Mouse (Mus musculus): ENCODE data around the gene Fars2.

Fars2 gene

GRCm38 (mm10) chr13:36469412-36470125 lies 352.4 kb downstream of the Fars2 start:
- no peak for DNase-seq

- DNase-seq = no peak
Observed at GRCm38 (mm10) chr13:36477648-36478047, 360.4 kb downstream of the Fars2 start.

GRCm38 (mm10) chr13:36478243-36478642 lies 361.0 kb downstream of the Fars2 start:
- no peak for DNase-seq

GRCm38 (mm10) chr13:36480101-36480500 lies 362.9 kb downstream of the Fars2 start:
- DNase-seq = no peak

- no peak for DNase-seq
Observed at GRCm38 (mm10) chr13:36484391-36484790, 367.2 kb downstream of the Fars2 start.

- no peak for DNase-seq
Observed at GRCm38 (mm10) chr13:36486756-36487155, 369.5 kb downstream of the Fars2 start.

GRCm38 (mm10) chr13:36489365-36489764 lies 372.2 kb downstream of the Fars2 start:
- DNase-seq = no peak

GRCm38 (mm10) chr13:36490612-36491011 lies 373.4 kb downstream of the Fars2 start:
- DNase-seq = no peak

GRCm38 (mm10) chr13:36492397-36492796 lies 375.2 kb downstream of the Fars2 start:
- DNase-seq = peak; percentile 69

GRCm38 (mm10) chr13:36493294-36493693 lies 376.1 kb downstream of the Fars2 start:
- peak; percentile 50 for DNase-seq

GRCm38 (mm10) chr13:36493762-36494161 lies 376.6 kb downstream of the Fars2 start:
- peak; percentile 37 for DNase-seq

- DNase-seq = no peak
Observed at GRCm38 (mm10) chr13:36495980-36496379, 378.8 kb downstream of the Fars2 start.

- no peak for DNase-seq
Observed at GRCm38 (mm10) chr13:36497346-36497745, 380.1 kb downstream of the Fars2 start.

- no peak for DNase-seq
Observed at GRCm38 (mm10) chr13:36500370-36500905, 383.2 kb downstream of the Fars2 start.

- DNase-seq = no peak
Observed at GRCm38 (mm10) chr13:36503551-36503950, 386.3 kb downstream of the Fars2 start.

- no peak for DNase-seq
Observed at GRCm38 (mm10) chr13:36503991-36504390, 386.8 kb downstream of the Fars2 start.

GRCm38 (mm10) chr13:36505730-36506129 lies 388.5 kb downstream of the Fars2 start:
- DNase-seq = peak; percentile 33

- DNase-seq = peak; percentile 80
Observed at GRCm38 (mm10) chr13:36506315-36506714, 389.1 kb downstream of the Fars2 start.

- no peak for DNase-seq
Observed at GRCm38 (mm10) chr13:36510161-36510560, 392.9 kb downstream of the Fars2 start.

- DNase-seq = no peak
Observed at GRCm38 (mm10) chr13:36513126-36513525, 395.9 kb downstream of the Fars2 start.

- DNase-seq = peak; percentile 57
Observed at GRCm38 (mm10) chr13:36518144-36518571, 400.9 kb downstream of the Fars2 start.

GRCm38 (mm10) chr13:36527761-36528160 lies 410.5 kb downstream of the Fars2 start:
- DNase-seq = no peak

GRCm38 (mm10) chr13:36528223-36528895 lies 411.1 kb downstream of the Fars2 start:
- peak; percentile 25 for DNase-seq

- no peak for DNase-seq
Observed at GRCm38 (mm10) chr13:36529467-36530039, 412.3 kb downstream of the Fars2 start.
